Mouse (Mus musculus) olfactory bulb, adult 2 months (tissue): ENCODE data around the gene Cabin1.

Experiments used
- CTCF ChIP-seq: fragments of 200-500 bp; IDR thresholded peaks from 2 replicates; pipeline ENCODE4 v1.5.1; 2012; ENCODE audit warnings: low read depth, mild to moderate bottlenecking, low read length, moderate library complexity; ENCODE audit not compliant: insufficient read depth
- POLR2A ChIP-seq: fragments of 200-500 bp; IDR thresholded peaks from 2 replicates; pipeline ENCODE4 v1.6.1; 2012; ENCODE audit warnings: mild to moderate bottlenecking, low read depth, low read length, moderate library complexity; ENCODE audit not compliant: insufficient read depth

DNA sequence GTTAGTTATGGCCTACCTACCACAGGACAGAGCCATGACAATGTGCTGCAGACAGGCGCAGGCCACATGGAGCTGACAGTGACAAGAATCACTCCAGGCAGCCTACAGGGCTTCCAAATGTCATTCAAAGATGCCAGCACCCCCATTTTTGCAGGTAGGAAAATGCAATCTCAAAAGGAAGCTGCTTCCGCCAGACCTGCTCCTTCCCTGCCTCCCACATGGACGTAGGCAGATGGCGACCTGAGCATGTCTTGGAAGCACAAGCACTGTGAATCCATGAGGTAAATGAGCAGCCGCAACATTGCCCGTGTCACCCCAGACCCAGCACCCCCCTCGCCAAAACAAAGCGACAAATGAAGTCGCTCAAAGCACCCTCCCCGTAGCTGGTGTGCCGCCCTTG, 51.1 kb downstream of the Cabin1 start:
- TF ChIP-seq CTCF (no peak), POLR2A (no peak)
